Mouse (Mus musculus) adrenal gland, adult 10 weeks (tissue): ENCODE results near the gene Alg14. TPM values are rescaled to one million over a fixed set of nuclear protein-coding genes. Genes with fewer than 3 reads are reported as not detected.

Experiments used
- polyA plus RNA-seq: library from polyadenylated mRNA; stranded (reverse); fragments of 350-450 nt; fragmentation: Illumina TruSeq; extraction: RNeasy Lipid Tissue Mini Kit (QIAGEN cat#74804); gene quantifications from one replicate; pipeline ENCODE4 v1.2.3, GENCODE M21; 2014; ENCODE audit warnings: low read depth, low replicate concordance

Gene Alg14
- polyA plus RNA-seq = 69.1 TPM

GRCm38 (mm10) chr3:121291560-121292258, at the start of gene Alg14:
Gene Alg14, plus strand, starts transcription at chr3:121291773.

DNA sequence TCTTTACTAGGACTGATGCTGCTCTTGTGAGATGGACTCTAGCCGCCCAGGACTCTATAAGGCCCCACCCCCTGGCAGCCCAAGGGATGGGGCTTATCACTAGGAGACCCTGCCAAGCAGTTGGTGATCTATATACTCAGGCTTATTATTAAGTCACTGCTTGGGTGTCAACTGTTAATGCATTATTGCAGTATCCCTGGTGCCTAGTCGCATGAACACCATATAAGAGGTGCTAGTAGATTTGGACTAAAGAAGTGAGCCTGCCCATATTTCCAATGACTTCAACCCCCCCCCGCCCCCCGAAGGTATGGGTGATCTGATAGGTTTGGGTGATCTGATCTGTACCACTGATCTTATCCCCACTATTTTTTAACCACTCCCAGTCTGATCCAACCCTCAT, 8.6 kb upstream of the Alg14 start, which contains the start of gene Tmem56:
Gene Tmem56 (minus strand): TSS at position 101 of the 400 bp plus-strand sequence.

Other genes starting within 250 kb of the Alg14 start
- gene Rwdd3, start 120.1 kb upstream of the Alg14 start, polyA plus RNA-seq = 15.9 TPM
- 145 TPM for gene Tmem56, start 8.7 kb upstream of the Alg14 start, polyA plus RNA-seq
- 379 TPM for gene Cnn3, start 134.7 kb downstream of the Alg14 start, polyA plus RNA-seq
- gene Slc44a3, start 240.6 kb downstream of the Alg14 start, polyA plus RNA-seq = 93.4 TPM